Mouse (Mus musculus) ZHBTc4 (cell line): ENCODE measurements at regions not wholly inside any gene's neighbourhood (a gene's known extent, or its start where the extent isn't known, plus 50 kb on each side); places are given as distances from the start of the nearest gene placed in this dataset.
A peak's percentile ranks its signal among the peaks of the same experiment; 100 is the strongest.

ENCODE experiments used
- DNase-seq: peaks from one replicate; pipeline ENCODE4 v3.0.0-alpha.2; 2011; ENCODE audit warnings: low read depth, low spot score

DNA sequence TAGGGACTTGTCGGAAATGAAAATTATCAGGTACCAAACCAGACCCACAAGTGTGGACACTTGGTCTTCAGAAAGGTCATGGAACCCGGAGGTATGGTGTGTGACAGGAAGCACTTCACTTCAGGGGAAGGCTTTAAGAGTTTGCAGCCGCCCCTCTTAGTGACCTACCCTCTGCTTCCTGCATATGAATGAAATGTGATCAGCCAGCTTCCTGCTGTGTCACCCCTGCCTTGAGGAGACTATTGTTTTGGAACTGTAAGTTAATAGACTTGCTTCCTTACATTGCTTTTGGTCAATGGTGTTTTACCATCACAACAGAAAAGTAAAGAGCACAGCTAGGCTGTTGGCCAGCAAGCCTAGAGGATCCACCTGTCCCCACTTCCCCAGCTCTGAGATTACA, 515.3 kb downstream of the Pdcd6ip start:
- DNase-seq: peak; percentile 76

DNA sequence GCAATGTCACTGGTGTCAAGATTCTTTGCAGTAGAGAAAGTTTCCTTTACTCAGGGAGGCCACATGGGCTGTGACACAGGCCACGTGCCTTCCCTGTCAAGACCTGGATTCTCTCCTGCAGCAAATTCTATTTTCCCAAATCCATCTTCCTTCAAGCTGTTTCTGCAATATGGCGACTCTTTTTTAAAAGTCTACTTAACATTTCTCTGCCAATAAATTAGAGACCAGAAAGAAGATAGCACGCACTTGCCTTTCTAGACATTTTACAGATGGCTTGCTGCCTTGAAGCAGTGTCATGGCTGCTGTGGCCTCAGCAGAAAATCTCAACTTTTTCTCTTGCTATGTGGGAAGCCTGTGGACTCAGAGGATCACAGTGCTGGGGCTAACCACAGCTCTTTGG, 516.9 kb downstream of the Pdcd6ip start:
- no peak for DNase-seq

DNA sequence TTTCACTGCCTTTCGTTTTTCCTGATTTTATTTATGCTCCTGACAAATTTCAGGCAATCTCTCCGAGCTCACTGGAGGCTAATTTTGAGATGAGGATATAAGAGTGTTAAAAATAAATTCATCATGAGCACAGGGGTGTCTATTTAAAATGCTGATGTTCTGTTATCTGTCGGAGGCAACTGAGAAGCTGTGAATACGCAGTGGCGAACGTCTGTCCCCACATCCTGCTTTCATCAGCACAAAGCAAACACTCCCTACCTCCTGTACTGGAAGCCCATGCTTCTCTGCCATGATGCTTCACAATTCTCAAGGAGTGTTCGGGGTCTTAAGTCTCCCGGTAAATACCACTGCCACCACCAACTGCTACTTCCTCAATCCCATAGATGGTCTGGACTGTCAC, 526.9 kb downstream of the Pdcd6ip start:
- DNase-seq: no peak

DNA sequence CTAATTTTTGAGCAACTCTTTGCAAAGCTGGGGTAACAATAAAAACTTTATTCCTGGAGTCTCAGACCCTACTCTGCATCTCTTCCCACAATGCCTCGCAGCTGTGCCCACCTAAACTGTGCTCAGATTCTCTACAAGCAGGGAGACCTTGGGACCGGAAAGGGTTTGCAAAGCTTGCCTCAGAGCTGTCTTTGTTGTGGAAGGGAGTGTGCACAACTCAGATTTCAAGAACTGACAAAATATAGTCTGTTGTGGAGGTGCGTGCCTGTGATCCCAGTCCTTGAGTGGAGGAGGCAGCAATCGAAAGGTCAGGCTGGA, 530.2 kb downstream of the Pdcd6ip start:
- DNase-seq: no peak

DNA sequence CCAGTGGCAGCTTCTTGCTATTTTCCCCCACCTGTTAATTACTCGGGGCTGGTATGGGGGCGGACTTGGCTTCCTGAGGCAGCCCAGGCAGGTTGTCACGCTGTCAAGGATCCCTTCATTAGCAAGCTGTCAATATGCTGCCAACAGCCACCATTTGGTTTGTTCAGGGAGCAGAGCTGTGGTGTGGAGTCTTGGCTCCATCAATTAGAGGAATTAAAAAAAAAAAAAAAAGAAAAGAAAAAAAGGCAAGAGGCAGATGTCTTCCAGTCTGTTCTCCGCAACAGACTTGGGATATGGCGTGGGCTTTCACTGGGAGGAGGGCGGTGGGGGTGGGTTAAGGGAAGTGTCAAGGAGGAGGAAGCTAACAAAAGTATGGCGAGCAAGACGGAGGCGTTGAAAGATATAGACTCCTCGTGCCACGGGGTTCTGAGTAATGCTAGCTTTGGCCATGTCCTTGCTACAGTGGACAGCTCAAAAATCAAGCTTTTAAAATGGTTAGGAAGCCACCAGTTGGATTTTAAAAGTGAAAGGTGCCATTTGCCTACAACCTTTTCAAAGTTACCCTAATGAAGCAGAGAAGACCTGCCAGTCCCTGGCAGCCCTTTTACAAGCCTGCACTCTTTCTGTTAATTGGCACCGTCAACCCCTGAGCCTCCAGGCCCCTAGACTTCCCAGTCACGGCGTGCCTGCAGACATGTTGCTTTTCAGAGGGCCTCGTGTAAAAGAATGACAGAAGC, 530.7 kb downstream of the Pdcd6ip start:
- DNase-seq: no peak

DNA sequence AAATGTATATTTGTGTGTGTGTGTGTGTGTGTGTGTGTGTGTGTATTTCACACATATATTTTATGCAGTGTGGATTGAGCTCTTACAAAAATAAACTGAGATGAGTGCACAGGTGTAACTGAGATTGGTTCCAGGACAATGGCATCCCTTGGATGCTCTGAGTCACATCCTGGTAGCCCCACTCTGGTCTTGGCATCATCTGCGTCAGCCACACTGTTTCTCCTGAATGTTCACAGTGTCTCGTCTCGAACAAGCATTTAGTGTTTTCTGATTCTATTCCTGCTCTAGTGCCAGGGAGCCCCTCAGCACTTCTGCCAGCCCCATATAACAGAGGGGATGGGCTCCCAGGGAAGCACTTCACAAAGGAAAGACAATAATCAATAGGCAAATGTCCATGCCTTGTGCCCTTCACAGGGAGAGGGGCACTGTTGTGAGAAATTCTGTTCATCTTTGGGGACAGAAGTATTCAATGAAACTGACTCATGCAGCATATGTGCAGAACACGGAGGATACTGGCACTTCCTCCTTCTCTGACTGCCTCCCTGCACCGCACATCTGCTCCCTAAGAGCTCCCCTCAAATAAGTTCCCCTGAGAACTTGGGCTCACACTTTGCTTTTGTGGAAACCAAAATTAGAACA, 536.2 kb downstream of the Pdcd6ip start:
- DNase-seq: no peak

DNA sequence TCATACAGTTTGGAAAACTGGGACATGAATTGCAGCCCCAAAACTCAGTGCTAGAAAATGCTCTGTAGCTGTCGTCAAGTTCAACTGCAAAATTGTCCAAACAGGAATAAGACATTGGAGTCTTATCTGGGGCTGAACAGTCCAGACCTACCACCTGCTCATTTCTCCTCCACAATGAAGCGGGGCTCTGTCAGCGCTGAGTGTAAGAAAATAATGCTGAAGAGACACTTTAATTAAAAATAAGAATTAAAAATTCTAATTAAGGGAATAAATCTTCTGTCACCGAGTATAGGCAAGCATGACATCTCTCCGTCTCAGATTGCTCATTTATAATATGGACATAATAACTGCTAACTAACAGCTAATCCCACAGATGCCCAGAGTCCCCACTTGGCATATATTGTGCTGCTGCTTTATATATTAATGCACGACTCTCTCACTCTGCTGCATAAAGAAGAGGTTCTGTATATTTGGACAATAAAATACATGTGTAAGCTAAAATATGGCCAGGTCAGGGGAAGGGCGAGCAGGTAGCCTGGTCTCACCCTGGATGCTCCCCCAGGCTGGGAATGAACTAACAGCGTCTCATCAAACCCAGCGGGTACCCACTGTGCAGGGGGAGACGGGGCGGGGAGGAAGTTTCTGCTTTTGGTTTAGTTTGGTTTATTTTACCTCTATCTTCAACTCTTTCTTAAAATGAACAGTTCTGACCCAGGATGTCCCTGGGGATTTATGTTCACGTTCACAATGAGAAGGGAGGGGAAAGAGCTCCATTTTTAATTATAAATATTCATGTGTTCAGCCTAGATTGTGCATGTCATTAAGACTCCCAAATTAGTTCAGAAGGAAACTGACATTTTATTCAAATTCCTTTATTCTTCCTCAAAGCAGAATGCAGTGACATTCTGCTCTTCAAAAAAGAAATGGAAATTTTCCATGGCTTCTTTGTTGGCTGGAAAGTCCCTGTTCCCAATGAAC, 544.9 kb downstream of the Pdcd6ip start:
- DNase-seq: no peak

DNA sequence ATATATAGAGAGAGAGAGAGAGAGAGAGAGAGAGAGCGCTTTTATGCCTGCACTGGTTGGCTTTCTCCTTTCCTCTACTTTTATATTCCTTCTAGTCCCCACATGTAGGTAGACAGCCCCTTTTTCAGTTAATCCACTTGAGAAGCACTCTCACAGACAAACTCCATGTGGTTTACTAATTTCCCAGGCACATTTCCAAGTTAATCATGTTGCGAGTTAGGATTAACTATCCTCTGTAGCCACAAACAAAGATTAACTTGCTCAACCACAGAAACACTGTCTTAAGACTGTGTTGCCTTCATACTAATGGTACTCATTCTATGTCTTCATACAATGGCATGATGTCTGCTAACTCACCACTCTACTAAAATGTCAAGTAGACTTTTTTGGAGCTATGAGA, 548.0 kb downstream of the Pdcd6ip start:
- no peak for DNase-seq

DNA sequence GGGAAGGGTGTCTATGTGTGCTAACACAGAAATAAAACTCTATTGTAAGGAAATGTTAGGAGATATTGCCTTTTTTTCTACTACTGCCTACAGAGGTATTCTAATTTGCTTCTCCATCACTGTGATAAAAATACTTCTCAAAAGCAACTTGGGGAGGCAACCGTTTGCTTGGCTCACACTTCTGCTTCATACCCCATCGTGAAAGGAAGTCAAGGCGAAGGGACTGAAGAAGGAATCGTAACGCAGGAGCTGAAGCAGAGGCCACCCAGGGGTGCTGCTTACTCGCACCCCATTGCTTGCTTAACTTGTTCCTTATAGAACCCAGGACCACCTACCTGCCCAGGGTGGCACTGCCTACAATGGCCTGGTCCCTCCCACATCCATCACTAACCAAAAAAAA, 550.0 kb downstream of the Pdcd6ip start:
- DNase-seq: no peak

DNA sequence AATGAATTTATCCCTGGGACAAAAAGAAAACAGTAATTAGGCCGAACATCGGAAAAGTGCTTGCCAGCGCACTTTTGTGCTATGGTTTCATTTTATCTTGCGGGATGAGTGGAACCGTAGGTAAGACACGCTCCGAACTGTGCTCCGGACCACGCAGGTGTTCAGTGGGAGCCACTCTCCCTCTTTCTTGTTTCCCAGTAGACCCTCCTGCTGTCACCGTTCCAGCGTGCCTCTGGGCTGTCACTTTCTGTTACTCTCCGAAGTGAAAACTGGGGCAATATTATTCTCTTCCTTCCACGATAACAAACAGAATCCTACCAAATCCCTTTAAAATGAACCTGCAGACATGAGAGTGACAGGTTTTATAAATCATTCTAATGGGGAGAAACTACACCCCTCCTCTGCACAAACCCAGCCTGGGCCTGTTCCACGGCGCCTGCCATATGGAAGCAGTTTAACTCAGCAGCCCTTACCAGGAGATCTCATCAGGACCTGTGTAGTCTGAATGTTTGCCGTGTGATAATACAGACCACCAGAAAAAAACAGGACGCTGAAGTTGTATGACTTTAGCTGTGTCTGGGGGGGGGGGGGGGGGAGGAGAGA, 550.5 kb downstream of the Pdcd6ip start:
- DNase-seq: no peak

DNA sequence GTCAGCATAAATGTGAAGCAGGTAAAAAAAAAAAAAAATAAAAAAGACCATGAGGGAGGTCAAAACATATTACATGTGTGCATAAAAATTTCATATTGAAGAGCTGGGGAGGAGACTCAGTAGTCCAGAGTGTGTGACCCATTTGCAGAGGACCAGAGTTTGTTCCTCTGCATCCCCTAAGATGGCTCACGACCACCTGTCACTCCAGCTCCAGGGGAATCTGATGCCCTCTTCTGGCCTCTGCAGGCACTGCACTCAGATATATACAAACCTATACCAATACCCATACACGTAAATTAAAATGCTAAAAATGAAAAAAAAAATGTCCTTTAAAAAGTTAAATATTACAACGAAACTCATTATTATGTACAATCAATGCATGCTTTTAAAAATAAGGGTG, 551.4 kb downstream of the Pdcd6ip start:
- peak; percentile 49 for DNase-seq

DNA sequence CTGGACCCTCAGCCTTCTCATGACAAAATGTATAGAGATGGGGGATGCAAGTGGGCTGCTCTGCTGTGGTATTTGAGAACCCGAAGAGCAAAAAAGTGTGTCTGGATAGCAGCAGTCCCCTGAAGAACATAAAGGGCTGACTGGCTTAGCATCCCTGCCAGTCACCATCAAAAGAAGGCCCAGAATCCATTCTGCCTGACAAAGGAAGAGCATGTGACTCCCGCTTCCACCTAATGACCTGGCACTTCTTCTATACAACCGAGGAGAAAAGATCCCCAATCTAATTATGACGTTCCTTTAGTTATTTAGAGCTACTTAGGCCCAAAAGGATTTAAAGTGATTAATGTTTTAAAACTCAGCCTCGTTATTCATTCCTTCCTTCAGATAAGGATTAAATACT, 559.0 kb downstream of the Pdcd6ip start:
- no peak for DNase-seq

DNA sequence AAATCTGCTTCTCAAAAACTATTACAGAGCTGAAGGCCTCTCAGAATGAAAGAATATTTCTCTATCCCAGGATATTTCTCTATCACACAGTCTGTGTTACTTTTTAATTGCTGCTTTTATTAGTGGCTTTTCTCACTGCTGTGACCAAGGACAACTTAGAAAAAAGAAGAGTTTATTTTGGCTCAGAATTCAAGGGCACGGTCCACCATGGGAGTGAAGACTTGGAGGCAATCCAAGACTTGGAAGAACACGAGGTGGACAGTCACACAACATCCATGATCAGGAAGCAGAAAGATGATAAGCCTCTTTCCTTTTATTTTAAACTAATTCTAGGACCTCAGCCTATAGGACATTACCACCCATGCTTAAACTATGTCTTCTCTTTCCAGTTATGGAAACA, 561.5 kb downstream of the Pdcd6ip start:
- DNase-seq: no peak

DNA sequence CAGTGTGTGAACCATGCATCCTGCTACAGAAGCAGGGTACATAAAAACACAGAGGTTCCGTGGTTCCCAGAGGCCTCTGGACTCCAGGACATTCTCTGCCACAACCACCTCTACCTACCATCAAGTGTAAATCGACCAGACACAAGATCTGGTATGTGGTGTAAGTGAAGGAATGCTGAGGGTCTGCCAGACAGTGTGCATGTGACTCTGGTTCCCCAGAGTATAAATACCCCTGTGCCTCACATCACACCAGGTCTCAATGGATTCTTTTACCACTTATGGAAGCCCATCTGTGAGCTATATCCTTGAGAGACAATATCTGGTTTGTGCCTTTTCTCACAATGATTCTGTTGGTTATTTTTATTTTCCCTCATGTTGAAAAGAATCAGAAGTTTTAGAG, 563.0 kb downstream of the Pdcd6ip start:
- no peak for DNase-seq

DNA sequence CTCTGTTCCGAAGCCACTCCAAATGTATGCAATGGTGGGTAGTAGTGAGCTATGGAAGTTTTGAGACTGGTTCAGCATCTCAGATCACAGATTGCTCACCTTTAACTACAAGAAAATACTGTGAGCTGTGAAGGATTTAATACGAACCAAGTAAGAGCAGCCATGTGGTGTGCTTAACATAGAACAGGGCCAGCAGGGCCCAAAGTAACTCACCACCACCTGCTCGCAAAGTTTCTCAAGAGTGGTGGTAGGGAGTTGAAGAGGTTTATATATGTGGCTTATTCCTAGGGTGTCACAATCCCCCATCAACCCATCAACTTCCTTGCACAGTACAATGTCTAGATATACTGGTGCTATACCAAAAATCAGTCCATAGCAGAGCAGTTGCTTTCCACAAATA, 573.4 kb downstream of the Pdcd6ip start:
- DNase-seq: no peak

DNA sequence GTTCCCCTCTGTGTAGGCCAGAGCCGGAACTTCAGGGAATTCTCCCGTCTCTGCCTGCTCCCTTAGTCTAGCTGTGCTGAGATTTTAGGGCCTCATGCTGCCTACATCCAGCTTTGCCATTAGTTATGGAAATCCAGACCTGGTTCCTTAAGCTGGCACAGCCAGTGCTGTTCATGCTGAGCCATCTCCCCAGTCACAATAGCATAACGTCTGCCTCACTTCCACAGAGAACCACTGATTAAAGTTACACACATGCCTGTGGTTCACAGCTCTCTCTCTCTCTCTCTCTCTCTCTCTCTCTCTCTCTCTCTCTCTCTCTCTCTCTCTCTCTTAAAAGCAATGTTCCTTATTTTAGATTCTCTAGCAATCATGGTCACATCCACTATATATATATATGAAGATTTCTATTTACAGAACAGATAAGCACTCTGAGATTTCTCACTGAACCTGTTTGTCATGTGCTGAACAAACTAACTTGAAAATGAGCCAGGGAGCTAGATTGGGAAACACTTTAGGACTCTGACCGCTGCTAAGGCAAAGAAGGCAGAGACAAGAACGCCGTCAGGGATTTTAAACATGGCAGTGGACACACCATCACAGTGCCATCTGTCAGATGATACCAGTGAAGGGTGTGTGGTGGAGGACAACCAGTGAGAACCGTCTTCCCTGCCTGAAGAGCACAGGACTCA, 584.9 kb downstream of the Pdcd6ip start:
- DNase-seq: no peak

DNA sequence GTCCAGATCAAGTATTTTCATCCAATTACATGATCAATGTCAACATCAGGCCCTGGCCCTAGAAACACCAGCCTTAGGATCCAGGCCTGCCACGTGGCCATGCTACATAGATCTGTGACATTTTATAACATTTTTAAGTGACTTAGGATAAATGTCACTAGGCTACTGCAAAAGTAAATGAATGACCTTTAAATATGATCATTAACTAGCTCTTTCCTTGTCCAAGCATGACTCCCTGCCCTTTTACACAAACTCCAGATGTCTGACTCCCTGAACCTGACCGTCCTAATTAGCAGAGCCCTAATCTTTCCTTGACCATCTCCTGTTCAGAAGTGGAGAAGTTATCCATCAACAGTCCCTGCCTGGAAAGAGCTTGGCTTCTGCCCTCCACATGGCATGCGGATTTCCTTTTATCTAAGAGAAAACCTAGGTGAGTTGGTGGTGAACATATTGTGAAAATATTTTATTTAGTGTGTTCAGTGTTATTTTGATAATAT, 585.8 kb downstream of the Pdcd6ip start:
- DNase-seq: no peak

DNA sequence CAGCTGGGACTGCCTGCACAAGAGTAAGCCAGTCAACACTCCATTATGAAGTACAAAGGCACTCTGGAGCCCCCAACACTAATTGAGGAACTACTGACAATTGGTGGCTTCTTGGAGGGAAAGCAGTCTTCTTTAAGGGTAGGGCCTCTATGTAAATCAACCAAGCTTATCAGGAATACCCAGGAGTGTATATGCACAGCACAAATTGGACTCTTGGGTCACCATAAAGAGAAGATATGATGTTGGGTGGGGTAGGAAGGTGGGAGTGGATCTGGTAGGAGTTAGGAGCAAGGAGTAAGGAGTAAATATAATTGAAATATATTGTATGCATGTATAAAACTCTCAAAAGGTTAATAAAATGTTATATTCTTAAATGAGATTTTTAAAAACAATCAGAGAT, 587.7 kb downstream of the Pdcd6ip start:
- no peak for DNase-seq

DNA sequence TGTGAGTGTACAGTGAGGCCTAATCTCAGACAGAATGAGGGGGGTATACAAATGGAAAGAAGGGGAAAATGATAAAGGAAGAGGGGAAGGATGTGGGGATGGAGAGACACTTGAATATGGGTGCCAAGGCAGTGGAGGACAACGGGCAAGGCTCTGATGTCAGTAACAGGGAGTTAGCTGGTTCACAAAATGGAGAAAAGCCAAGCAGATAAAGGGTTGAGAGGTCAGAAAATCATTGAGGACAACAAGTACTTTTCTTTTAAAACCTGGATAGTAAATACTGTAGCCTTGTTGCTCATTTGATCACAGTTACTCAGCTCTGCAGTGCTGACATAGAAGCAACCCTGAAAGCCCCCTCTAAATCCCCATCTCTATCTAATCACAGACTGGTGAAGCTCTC, 588.3 kb downstream of the Pdcd6ip start:
- no peak for DNase-seq

DNA sequence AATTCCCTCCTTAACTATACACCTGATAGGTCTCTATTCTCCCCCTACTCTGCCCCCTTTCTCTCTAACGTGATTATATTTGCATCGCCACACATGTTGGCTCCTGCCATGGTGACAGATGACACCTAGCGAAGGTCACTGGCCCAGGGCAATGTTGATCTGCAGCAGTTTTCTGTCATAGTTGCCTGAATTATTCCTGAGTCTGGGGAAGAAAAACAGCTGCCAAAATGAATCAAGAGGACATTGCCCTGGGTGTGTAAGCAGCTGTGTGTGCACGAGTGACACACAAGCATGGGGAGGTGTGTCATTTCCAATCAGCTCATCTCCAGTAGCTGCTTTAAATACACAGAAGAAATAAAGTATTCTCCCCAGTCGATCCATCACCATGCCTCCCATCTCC, 592.5 kb downstream of the Pdcd6ip start:
- DNase-seq: no peak

DNA sequence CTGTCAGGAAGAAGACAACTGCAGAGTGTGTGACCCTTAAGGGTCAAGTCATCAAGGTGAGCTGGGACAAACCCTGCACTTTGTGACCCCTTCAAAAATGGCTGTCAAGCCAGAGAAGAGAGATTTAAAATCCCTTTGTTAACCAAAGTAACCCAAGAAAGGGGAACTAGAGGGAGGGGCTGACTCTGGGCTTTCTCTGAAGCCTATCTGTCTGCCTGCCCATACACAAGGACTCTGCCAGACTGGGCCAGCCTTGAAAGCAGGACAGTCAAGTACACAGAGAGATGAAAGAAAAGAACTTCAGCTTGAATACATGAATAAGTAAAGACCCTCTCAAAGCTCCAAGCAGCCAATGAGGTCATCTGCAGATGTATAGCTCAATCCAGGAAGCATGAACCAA, 595.3 kb downstream of the Pdcd6ip start:
- DNase-seq: peak; percentile 90
